Comparison of ENCODE assay signal across 21 mouse cellular contexts in genomic region chr7:75614826-75615225, GRCm38 (mm10).
DNase-seq lines count a peak whose midpoint lies in the region; ATAC-seq lines count a peak whose summit lies in the region.
"Had no signal": no experiment of that assay in that cellular context is flagged by ENCODE, and none has a peak within 500 bp of the region (broad histone marks: within the 10 kb centered on the region; RNA-seq: fewer than 3 reads in every experiment).

No protein-coding gene starts in this region.

- H3K9ac ChIP-seq in heart, embryonic 12.5 days = no peak overlapping the region
- no peak overlapping the region for H3K9ac ChIP-seq in liver, embryonic 15.5 days
- no peak overlapping the region for H3K9ac ChIP-seq in hindbrain, embryonic 14.5 days
- H3K9ac ChIP-seq: hindbrain, embryonic 12.5 days; lung, embryonic 14.5 days; midbrain, embryonic 13.5 days; neural tube, embryonic 12.5 days had no signal

- no peak overlapping the region for H3K27ac ChIP-seq in heart, embryonic 12.5 days (ENCODE audit: poor library complexity, severe bottlenecking)
- H3K27ac ChIP-seq in liver, embryonic 15.5 days (replicated peaks) = peak overlapping the region; percentile 39
- no peak overlapping the region for H3K27ac ChIP-seq in hindbrain, embryonic 14.5 days
- H3K27ac ChIP-seq: embryonic facial prominence, embryonic 10.5 days; hindbrain, embryonic 12.5 days; midbrain, embryonic 13.5 days; neural tube, embryonic 12.5 days had no signal

- H3K4me2 ChIP-seq in heart, embryonic 12.5 days = peak overlapping the region; percentile 55
- H3K4me2 ChIP-seq in liver, embryonic 15.5 days = peak overlapping the region; percentile 59
- H3K4me2 ChIP-seq in hindbrain, embryonic 14.5 days (replicated peaks) = no peak overlapping the region
- H3K4me2 ChIP-seq: hindbrain, embryonic 12.5 days; lung, embryonic 14.5 days; midbrain, embryonic 13.5 days; neural tube, embryonic 12.5 days had no signal

- 85% methylated on average over 8 of the region's 8 CpGs for WGBS in heart, embryonic 12.5 days
- 73% methylated on average over 8 of the region's 8 CpGs for WGBS in liver, embryonic 15.5 days (ENCODE audit: insufficient replicate concordance)
- WGBS in hindbrain, embryonic 14.5 days = 91% methylated on average over 8 of the region's 8 CpGs

- DNase-seq in heart, adult 9 months (ENCODE audit: low spot score in 2 of 2) = no peak
- peak; percentile 50 for DNase-seq in induced T-regulatory cell, adult 2 months (ENCODE audit: low read depth)
- no peak for DNase-seq in hindbrain, embryonic 14.5 days (ENCODE audit: low spot score)
- no peak for DNase-seq in thymus, postnatal 4 days
- DNase-seq: adrenal gland, adult 2 months; cerebellum, adult 8-10 months; gastrocnemius, postnatal 36 days; kidney, adult 9 months; kidney, postnatal 25 days; left cerebral cortex, postnatal 4 days; lung, embryonic 14.5 days; thymus, postnatal 25 days had no signal

- no peaks in the 10 kb centered on the region for H3K9me3 ChIP-seq in erythroblast, embryonic 14.5 days (ENCODE audit: control insufficient read depth, low read length)
- H3K9me3 ChIP-seq in heart, embryonic 12.5 days (replicated peaks) = no peaks in the 10 kb centered on the region
- no peaks in the 10 kb centered on the region for H3K9me3 ChIP-seq in liver, embryonic 15.5 days (replicated peaks)
- H3K9me3 ChIP-seq in hindbrain, embryonic 14.5 days (ENCODE audit: control insufficient read depth, low read length) = no peaks in the 10 kb centered on the region
- H3K9me3 ChIP-seq: embryonic facial prominence, embryonic 10.5 days; hindbrain, embryonic 12.5 days; midbrain, embryonic 13.5 days; neural tube, embryonic 12.5 days had no signal

- no peak for ATAC-seq in erythroblast, adult 5-6 weeks (replicated peaks; ENCODE audit: low FRiP score, poor library complexity, severe bottlenecking)
- no peak for ATAC-seq in heart, embryonic 12.5 days (ENCODE audit: insufficient number of reproducible peaks, low FRiP score)
- no peak for ATAC-seq in liver, embryonic 15.5 days (ENCODE audit: insufficient read depth)
- no peak for ATAC-seq in hindbrain, embryonic 14.5 days (ENCODE audit: low FRiP score)
- ATAC-seq: forebrain, embryonic 14.5 days; midbrain, embryonic 13.5 days had no signal

- H3K36me3 ChIP-seq in erythroblast, embryonic 14.5 days (ENCODE audit: control insufficient read depth) = peaks cover 83% of the 10 kb centered on the region
- peaks cover 43% of the 10 kb centered on the region for H3K36me3 ChIP-seq in heart, embryonic 12.5 days
- peaks cover 68% of the 10 kb centered on the region for H3K36me3 ChIP-seq in liver, embryonic 15.5 days (replicated peaks)
- H3K36me3 ChIP-seq in hindbrain, embryonic 14.5 days (replicated peaks; ENCODE audit: control insufficient read depth, insufficient read depth) = peaks cover 10% of the 10 kb centered on the region; the same call in 1 of the 2 replicates

- H3K4me3 ChIP-seq in erythroblast, embryonic 14.5 days (replicated peaks) = peak overlapping the region; percentile 76
- H3K4me3 ChIP-seq in heart, embryonic 12.5 days = peak overlapping the region; percentile 31
- peak overlapping the region; percentile 66 for H3K4me3 ChIP-seq in liver, embryonic 15.5 days (replicated peaks)
- H3K4me3 ChIP-seq in hindbrain, embryonic 14.5 days (replicated peaks; ENCODE audit: low read length) = no peak overlapping the region
- H3K4me3 ChIP-seq: embryonic facial prominence, embryonic 10.5 days; hindbrain, embryonic 12.5 days; midbrain, embryonic 13.5 days; neural tube, embryonic 12.5 days had no signal

- peaks cover 78% of the 10 kb centered on the region for H3K4me1 ChIP-seq in erythroblast, embryonic 14.5 days (ENCODE audit: control insufficient read depth)
- H3K4me1 ChIP-seq in heart, embryonic 12.5 days (replicated peaks) = peaks cover 37% of the 10 kb centered on the region
- peaks cover 80% of the 10 kb centered on the region for H3K4me1 ChIP-seq in liver, embryonic 15.5 days (replicated peaks)
- no peaks in the 10 kb centered on the region for H3K4me1 ChIP-seq in hindbrain, embryonic 14.5 days (replicated peaks; ENCODE audit: control insufficient read depth, insufficient read depth, low read length)
- H3K4me1 ChIP-seq: embryonic facial prominence, embryonic 10.5 days; hindbrain, embryonic 12.5 days; midbrain, embryonic 13.5 days; neural tube, embryonic 12.5 days had no signal

- no peaks in the 10 kb centered on the region for H3K27me3 ChIP-seq in erythroblast, embryonic 14.5 days (ENCODE audit: control insufficient read depth)
- H3K27me3 ChIP-seq in heart, embryonic 12.5 days (replicated peaks) = no peaks in the 10 kb centered on the region
- H3K27me3 ChIP-seq in liver, embryonic 15.5 days = no peaks in the 10 kb centered on the region
- H3K27me3 ChIP-seq in hindbrain, embryonic 14.5 days (ENCODE audit: control insufficient read depth, insufficient read depth, low read length) = no peaks in the 10 kb centered on the region
- H3K27me3 ChIP-seq: hindbrain, embryonic 12.5 days; midbrain, embryonic 13.5 days; neural tube, embryonic 12.5 days had no signal
